Mouse (Mus musculus): ENCODE results near the gene Sept9. TPM values are rescaled to one million over a fixed set of nuclear protein-coding genes. Genes with fewer than 3 reads are reported as not detected.
"Not testable (repeated sequence)": the region's sequence is repeated elsewhere in the genome, so short reads cannot be mapped to it uniquely, and the experiment has no call there.

Gene Sept9
- polyA plus RNA-seq, 1 experiment from 2014 or later = 186 TPM

GRCm38 (mm10) chr11:117320482-117320881 is 121.0 kb downstream of the Sept9 start:
- Histone ChIP-seq H3K27ac (replicated peaks) (peak overlapping the region; percentile 84; the same call in 1 of the 2 replicates), H3K4me3 (no peak overlapping the region), H3K4me1 (peaks cover 88% of the 10 kb centered on the region), H3K27me3 (ENCODE audit: low read depth, poor library complexity, severe bottlenecking) (no peaks in the 10 kb centered on the region), H3K36me3 (no peaks in the 10 kb centered on the region), H3K9me3 (replicated peaks) (no peaks in the 10 kb centered on the region)
- 67% methylated on average over 3 of the region's 3 CpGs for WGBS
- no peak for DNase-seq (ENCODE audit: low spot score)

GRCm38 (mm10) chr11:117321311-117321971 is 122.0 kb downstream of the Sept9 start:
- WGBS = 70% methylated on average over 9 of the region's 9 CpGs
- Histone ChIP-seq H3K4me3 (no peak overlapping the region), H3K36me3 (no peaks in the 10 kb centered on the region), H3K27ac (replicated peaks) (no peak overlapping the region), H3K4me1 (peaks cover 88% of the 10 kb centered on the region), H3K9me3 (replicated peaks) (no peaks in the 10 kb centered on the region), H3K27me3 (ENCODE audit: low read depth, poor library complexity, severe bottlenecking) (no peaks in the 10 kb centered on the region)
- no peak for DNase-seq (ENCODE audit: low spot score)

- no peak overlapping the region for H3K27ac ChIP-seq (replicated peaks)
- 98% methylated on average over 3 of the region's 3 CpGs for WGBS
- H3K4me1 ChIP-seq = peaks cover 88% of the 10 kb centered on the region
These were observed 122.8 kb downstream of the Sept9 start for GRCm38 (mm10) chr11:117322311-117322710.

GRCm38 (mm10) chr11:117322730-117323579 is 123.5 kb downstream of the Sept9 start:
- peaks cover 81% of the 10 kb centered on the region for H3K4me1 ChIP-seq

More at GRCm38 (mm10) chr11:117322311-117322710, 122.8 kb downstream of the Sept9 start:
- no peaks in the 10 kb centered on the region for H3K36me3 ChIP-seq
- H3K27me3 ChIP-seq (ENCODE audit: low read depth, poor library complexity, severe bottlenecking) = no peaks in the 10 kb centered on the region
- no peak overlapping the region for H3K4me3 ChIP-seq
- H3K9me3 ChIP-seq (replicated peaks) = no peaks in the 10 kb centered on the region
- DNase-seq (ENCODE audit: low spot score) = no peak

GRCm38 (mm10) chr11:117323976-117324574 is 124.6 kb downstream of the Sept9 start:
- no peak overlapping the region for H3K4me3 ChIP-seq
- H3K4me1 ChIP-seq = peaks cover 73% of the 10 kb centered on the region
- H3K36me3 ChIP-seq = no peaks in the 10 kb centered on the region
- no peak for DNase-seq (ENCODE audit: low spot score)
- 86% methylated on average over 12 of the region's 12 CpGs for WGBS
- no peaks in the 10 kb centered on the region for H3K9me3 ChIP-seq (replicated peaks)
- H3K27ac ChIP-seq (replicated peaks) = 0 out of 2 replicates have a peak overlapping the region, but pooled peaks have one; percentile 13
- H3K27me3 ChIP-seq (ENCODE audit: low read depth, poor library complexity, severe bottlenecking) = no peaks in the 10 kb centered on the region

More at GRCm38 (mm10) chr11:117322730-117323579, 123.5 kb downstream of the Sept9 start:
- H3K27me3 ChIP-seq (ENCODE audit: low read depth, poor library complexity, severe bottlenecking) = no peaks in the 10 kb centered on the region
- no peak overlapping the region for H3K27ac ChIP-seq (replicated peaks)
- H3K4me3 ChIP-seq = no peak overlapping the region
- no peak for DNase-seq (ENCODE audit: low spot score)
- H3K36me3 ChIP-seq = no peaks in the 10 kb centered on the region
- no peaks in the 10 kb centered on the region for H3K9me3 ChIP-seq (replicated peaks)
- WGBS = 87% methylated on average over 15 of the region's 15 CpGs

- WGBS = 90% methylated on average over 5 of the region's 5 CpGs
- not testable (repeated sequence) for H3K4me3 ChIP-seq; H3K27me3 ChIP-seq (ENCODE audit: low read depth, poor library complexity, severe bottlenecking); H3K36me3 ChIP-seq; DNase-seq (ENCODE audit: low spot score); H3K9me3 ChIP-seq (replicated peaks)
- 0 out of 2 replicates have a peak overlapping the region, but pooled peaks have one; percentile 13 for H3K27ac ChIP-seq (replicated peaks)
- peaks cover 66% of the 10 kb centered on the region for H3K4me1 ChIP-seq
These were observed 125.3 kb downstream of the Sept9 start for GRCm38 (mm10) chr11:117324718-117325117.

GRCm38 (mm10) chr11:117325131-117325467 is 125.6 kb downstream of the Sept9 start:
- WGBS = 70% methylated on average over 5 of the region's 5 CpGs
- Histone ChIP-seq H3K27me3 (ENCODE audit: low read depth, poor library complexity, severe bottlenecking) (no peaks in the 10 kb centered on the region), H3K4me3 (no peak overlapping the region), H3K9me3 (replicated peaks) (no peaks in the 10 kb centered on the region), H3K36me3 (no peaks in the 10 kb centered on the region), H3K27ac (replicated peaks) (peak overlapping the region; percentile 63), H3K4me1 (peaks cover 66% of the 10 kb centered on the region)
- DNase-seq (ENCODE audit: low spot score) = no peak

- no peaks in the 10 kb centered on the region for H3K27me3 ChIP-seq (ENCODE audit: low read depth, poor library complexity, severe bottlenecking)
- no peaks in the 10 kb centered on the region for H3K9me3 ChIP-seq (replicated peaks)
- H3K36me3 ChIP-seq = no peaks in the 10 kb centered on the region
- H3K27ac ChIP-seq (replicated peaks) = peak overlapping the region; percentile 63
- no peak for DNase-seq (ENCODE audit: low spot score)
- H3K4me1 ChIP-seq = peaks cover 66% of the 10 kb centered on the region
- 36% methylated on average over 12 of the region's 12 CpGs for WGBS
- no peak overlapping the region for H3K4me3 ChIP-seq
These were observed 126.1 kb downstream of the Sept9 start for GRCm38 (mm10) chr11:117325468-117326139.

GRCm38 (mm10) chr11:117326140-117326725 is 126.8 kb downstream of the Sept9 start:
- H3K27me3 ChIP-seq (ENCODE audit: low read depth, poor library complexity, severe bottlenecking) = no peaks in the 10 kb centered on the region
- no peak overlapping the region for H3K4me3 ChIP-seq
- DNase-seq (ENCODE audit: low spot score) = no peak
- H3K36me3 ChIP-seq = no peaks in the 10 kb centered on the region
- H3K9me3 ChIP-seq (replicated peaks) = no peaks in the 10 kb centered on the region
- H3K4me1 ChIP-seq = peaks cover 68% of the 10 kb centered on the region
- peak overlapping the region; percentile 63 for H3K27ac ChIP-seq (replicated peaks)
- WGBS = 69% methylated on average over 4 of the region's 4 CpGs

- no peaks in the 10 kb centered on the region for H3K27me3 ChIP-seq (ENCODE audit: low read depth, poor library complexity, severe bottlenecking)
- no peaks in the 10 kb centered on the region for H3K36me3 ChIP-seq
- H3K4me1 ChIP-seq = peaks cover 68% of the 10 kb centered on the region
- 79% methylated on average over 16 of the region's 16 CpGs for WGBS
- H3K9me3 ChIP-seq (replicated peaks) = no peaks in the 10 kb centered on the region
- no peak for DNase-seq (ENCODE audit: low spot score)
- H3K27ac ChIP-seq (replicated peaks) = peak overlapping the region; percentile 63
- no peak overlapping the region for H3K4me3 ChIP-seq
These were observed 127.6 kb downstream of the Sept9 start for GRCm38 (mm10) chr11:117326867-117327600.

GRCm38 (mm10) chr11:117327633-117328032 is 128.2 kb downstream of the Sept9 start:
- Histone ChIP-seq H3K4me3 (no peak overlapping the region), H3K36me3 (no peaks in the 10 kb centered on the region), H3K27me3 (ENCODE audit: low read depth, poor library complexity, severe bottlenecking) (no peaks in the 10 kb centered on the region), H3K4me1 (peaks cover 74% of the 10 kb centered on the region), H3K27ac (replicated peaks) (peak overlapping the region; percentile 63; the same call in 1 of the 2 replicates), H3K9me3 (replicated peaks) (no peaks in the 10 kb centered on the region)
- 88% methylated on average over 5 of the region's 5 CpGs for WGBS
- no peak for DNase-seq (ENCODE audit: low spot score)

Measured in midbrain, embryonic 10.5 days (tissue).